Mouse (Mus musculus): Measurements from ENCODE around the gene 9230112D13Rik. TPM values are rescaled to one million over a fixed set of nuclear protein-coding genes. Genes with fewer than 3 reads are reported as not detected.

Gene 9230112D13Rik
- polyA plus RNA-seq, 1 experiment from 2014 or later: not detected

DNA sequence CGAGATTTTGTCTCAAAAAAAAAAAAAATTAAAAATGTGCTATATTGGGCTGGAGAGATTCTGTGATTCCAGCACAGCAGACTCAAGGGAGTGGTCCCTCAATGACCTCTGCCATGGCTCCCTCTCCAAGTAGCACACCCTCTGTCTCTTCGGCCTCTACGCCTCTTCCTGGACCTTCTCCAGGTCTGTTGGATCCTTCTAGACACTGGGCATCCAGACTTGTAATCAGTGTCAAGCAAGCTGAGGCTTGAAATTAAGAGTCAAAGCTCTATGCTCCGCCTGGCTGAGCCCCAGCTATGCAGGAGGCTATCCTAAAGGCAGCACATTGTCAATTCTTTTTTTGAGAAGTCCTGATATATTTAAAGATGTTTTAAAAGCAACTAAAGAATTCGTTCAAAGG is 10.9 kb upstream of the 9230112D13Rik start:
- no peaks in the 10 kb centered on the region for H3K36me3 ChIP-seq (ENCODE audit: control insufficient read depth, insufficient read depth, low read length)
- no peak for DNase-seq (ENCODE audit: low spot score)
- H3K9me3 ChIP-seq (ENCODE audit: control insufficient read depth, low read length): no peaks in the 10 kb centered on the region
- no peak overlapping the region for H3K9ac ChIP-seq (ENCODE audit: low read length)
- no peak overlapping the region for H3K4me2 ChIP-seq (ENCODE audit: low read depth, severe bottlenecking)
- H3K4me1 ChIP-seq (ENCODE audit: control insufficient read depth, insufficient read depth, low read length): no peaks in the 10 kb centered on the region
- no peaks in the 10 kb centered on the region for H3K27me3 ChIP-seq (ENCODE audit: control insufficient read depth, insufficient read depth, low read length)
- H3K4me3 ChIP-seq (ENCODE audit: low read depth, low read length): no peak overlapping the region
- no peak overlapping the region for H3K27ac ChIP-seq (replicated peaks; ENCODE audit: low read depth, low read length)
- no peak for ATAC-seq (ENCODE audit: insufficient number of reproducible peaks, low FRiP score, low TSS enrichment, low read depth)
- 81% methylated on average over 5 of the region's 5 CpGs for WGBS

DNA sequence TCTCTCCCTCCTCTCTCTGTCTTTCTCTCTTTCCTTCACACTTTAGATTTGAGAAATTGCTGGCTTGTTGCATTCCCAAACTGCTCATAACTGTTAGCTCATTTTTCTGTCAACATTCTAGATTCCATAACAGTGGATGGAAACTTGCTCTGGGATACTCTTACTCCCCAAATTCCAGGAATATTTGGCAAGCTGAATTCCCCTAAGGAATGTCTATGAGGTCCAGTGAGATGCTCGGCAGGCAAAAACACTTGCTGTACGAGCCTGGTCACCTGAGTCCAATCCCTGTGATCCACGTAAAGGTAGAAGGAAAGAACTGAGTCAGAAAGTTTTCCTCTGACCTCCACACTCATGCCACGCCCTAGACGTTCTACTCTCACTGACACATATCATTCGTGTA is 9.9 kb upstream of the 9230112D13Rik start:
- no peak for DNase-seq (ENCODE audit: low spot score)

GRCm38 (mm10) chr14:34528804-34529203 is 6.2 kb upstream of the 9230112D13Rik start:
- H3K9ac ChIP-seq (ENCODE audit: low read length): no peak overlapping the region
- 81% methylated on average over 8 of the region's 8 CpGs for WGBS
- no peak overlapping the region for H3K27ac ChIP-seq (replicated peaks; ENCODE audit: low read depth, low read length)
- H3K27me3 ChIP-seq (ENCODE audit: control insufficient read depth, insufficient read depth, low read length): no peaks in the 10 kb centered on the region
- H3K4me1 ChIP-seq (ENCODE audit: control insufficient read depth, insufficient read depth, low read length): no peaks in the 10 kb centered on the region
- H3K36me3 ChIP-seq (ENCODE audit: control insufficient read depth, insufficient read depth, low read length): no peaks in the 10 kb centered on the region
- ATAC-seq (ENCODE audit: insufficient number of reproducible peaks, low FRiP score, low TSS enrichment, low read depth) (no peak), DNase-seq (ENCODE audit: low spot score) (no peak)
- no peaks in the 10 kb centered on the region for H3K9me3 ChIP-seq (ENCODE audit: control insufficient read depth, low read length)
- H3K4me3 ChIP-seq (ENCODE audit: low read depth, low read length): no peak overlapping the region
- no peak overlapping the region for H3K4me2 ChIP-seq (ENCODE audit: low read depth, severe bottlenecking)

More for the DNA sequence above, 9.9 kb upstream of the 9230112D13Rik start:
- Histone ChIP-seq H3K27me3 (ENCODE audit: control insufficient read depth, insufficient read depth, low read length) (no peaks in the 10 kb centered on the region), H3K36me3 (ENCODE audit: control insufficient read depth, insufficient read depth, low read length) (no peaks in the 10 kb centered on the region), H3K27ac (replicated peaks; ENCODE audit: low read depth, low read length) (no peak overlapping the region), H3K4me1 (ENCODE audit: control insufficient read depth, insufficient read depth, low read length) (no peaks in the 10 kb centered on the region), H3K4me3 (ENCODE audit: low read depth, low read length) (no peak overlapping the region), H3K9me3 (ENCODE audit: control insufficient read depth, low read length) (no peaks in the 10 kb centered on the region), H3K4me2 (ENCODE audit: low read depth, severe bottlenecking) (no peak overlapping the region), H3K9ac (ENCODE audit: low read length) (no peak overlapping the region)
- ATAC-seq (ENCODE audit: insufficient number of reproducible peaks, low FRiP score, low TSS enrichment, low read depth): no peak
- 85% methylated on average over 6 of the region's 6 CpGs for WGBS

- Histone ChIP-seq H3K4me3 (ENCODE audit: low read depth, low read length) (no peak overlapping the region), H3K4me2 (ENCODE audit: low read depth, severe bottlenecking) (no peak overlapping the region), H3K4me1 (ENCODE audit: control insufficient read depth, insufficient read depth, low read length) (no peaks in the 10 kb centered on the region), H3K36me3 (ENCODE audit: control insufficient read depth, insufficient read depth, low read length) (no peaks in the 10 kb centered on the region), H3K27me3 (ENCODE audit: control insufficient read depth, insufficient read depth, low read length) (no peaks in the 10 kb centered on the region), H3K9me3 (ENCODE audit: control insufficient read depth, low read length) (no peaks in the 10 kb centered on the region), H3K27ac (replicated peaks; ENCODE audit: low read depth, low read length) (no peak overlapping the region), H3K9ac (ENCODE audit: low read length) (no peak overlapping the region)
- no peak for ATAC-seq (ENCODE audit: insufficient number of reproducible peaks, low FRiP score, low TSS enrichment, low read depth)
- 89% methylated on average over 8 of the region's 8 CpGs for WGBS
- no peak for DNase-seq (ENCODE audit: low spot score)
Measured at GRCm38 (mm10) chr14:34517959-34518544, 4.5 kb downstream of the 9230112D13Rik start.

GRCm38 (mm10) chr14:34516960-34517577 is 5.5 kb downstream of the 9230112D13Rik start:
- Histone ChIP-seq H3K27me3 (ENCODE audit: control insufficient read depth, insufficient read depth, low read length) (no peaks in the 10 kb centered on the region), H3K4me1 (ENCODE audit: control insufficient read depth, insufficient read depth, low read length) (no peaks in the 10 kb centered on the region), H3K4me2 (ENCODE audit: low read depth, severe bottlenecking) (no peak overlapping the region), H3K9ac (ENCODE audit: low read length) (no peak overlapping the region), H3K27ac (replicated peaks; ENCODE audit: low read depth, low read length) (no peak overlapping the region), H3K9me3 (ENCODE audit: control insufficient read depth, low read length) (no peaks in the 10 kb centered on the region), H3K36me3 (ENCODE audit: control insufficient read depth, insufficient read depth, low read length) (no peaks in the 10 kb centered on the region), H3K4me3 (ENCODE audit: low read depth, low read length) (no peak overlapping the region)
- WGBS: 85% methylated on average over 10 of the region's 10 CpGs
- ATAC-seq (ENCODE audit: insufficient number of reproducible peaks, low FRiP score, low TSS enrichment, low read depth) (no peak), DNase-seq (ENCODE audit: low spot score) (no peak)

GRCm38 (mm10) chr14:34515860-34516259 is 6.7 kb downstream of the 9230112D13Rik start:
- no peak for DNase-seq (ENCODE audit: low spot score)

DNA sequence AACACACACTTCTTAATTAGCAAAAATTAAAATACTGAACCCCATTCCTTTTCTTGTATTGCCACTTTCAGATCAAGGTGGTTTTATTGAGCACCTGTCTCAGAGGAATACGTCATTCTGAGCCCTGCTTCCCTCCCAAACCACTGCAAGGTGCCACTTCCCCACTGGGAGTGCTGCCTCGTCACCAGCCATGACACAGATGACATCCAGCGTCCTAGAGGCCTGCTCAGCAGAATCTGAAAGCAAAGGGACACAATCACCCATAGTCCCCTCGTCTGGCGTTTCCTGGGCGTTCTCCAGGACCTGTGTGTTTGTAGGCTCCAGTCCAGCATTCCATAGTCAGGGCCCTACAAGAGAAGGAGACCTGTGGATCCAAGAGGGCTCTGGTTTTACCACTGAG is 8.5 kb downstream of the 9230112D13Rik start:
- no peaks in the 10 kb centered on the region for H3K4me1 ChIP-seq (ENCODE audit: control insufficient read depth, insufficient read depth, low read length)
- no peaks in the 10 kb centered on the region for H3K9me3 ChIP-seq (ENCODE audit: control insufficient read depth, low read length)
- no peaks in the 10 kb centered on the region for H3K27me3 ChIP-seq (ENCODE audit: control insufficient read depth, insufficient read depth, low read length)
- H3K27ac ChIP-seq (replicated peaks; ENCODE audit: low read depth, low read length): no peak overlapping the region
- no peak overlapping the region for H3K4me2 ChIP-seq (ENCODE audit: low read depth, severe bottlenecking)
- H3K4me3 ChIP-seq (ENCODE audit: low read depth, low read length): no peak overlapping the region
- H3K9ac ChIP-seq (ENCODE audit: low read length): no peak overlapping the region
- H3K36me3 ChIP-seq (ENCODE audit: control insufficient read depth, insufficient read depth, low read length): no peaks in the 10 kb centered on the region
- no peak for ATAC-seq (ENCODE audit: insufficient number of reproducible peaks, low FRiP score, low TSS enrichment, low read depth)
- WGBS: 44% methylated on average over 6 of the region's 6 CpGs
- no peak for DNase-seq (ENCODE audit: low spot score)

More at GRCm38 (mm10) chr14:34515860-34516259, 6.7 kb downstream of the 9230112D13Rik start:
- no peak overlapping the region for H3K4me3 ChIP-seq (ENCODE audit: low read depth, low read length)
- no peak for ATAC-seq (ENCODE audit: insufficient number of reproducible peaks, low FRiP score, low TSS enrichment, low read depth)
- WGBS: 92% methylated on average over 5 of the region's 5 CpGs
- H3K9me3 ChIP-seq (ENCODE audit: control insufficient read depth, low read length): no peaks in the 10 kb centered on the region
- H3K36me3 ChIP-seq (ENCODE audit: control insufficient read depth, insufficient read depth, low read length): no peaks in the 10 kb centered on the region
- no peak overlapping the region for H3K27ac ChIP-seq (replicated peaks; ENCODE audit: low read depth, low read length)
- no peak overlapping the region for H3K9ac ChIP-seq (ENCODE audit: low read length)
- H3K4me1 ChIP-seq (ENCODE audit: control insufficient read depth, insufficient read depth, low read length): no peaks in the 10 kb centered on the region
- H3K4me2 ChIP-seq (ENCODE audit: low read depth, severe bottlenecking): no peak overlapping the region
- H3K27me3 ChIP-seq (ENCODE audit: control insufficient read depth, insufficient read depth, low read length): no peaks in the 10 kb centered on the region

GRCm38 (mm10) chr14:34512602-34513001 is 10.0 kb downstream of the 9230112D13Rik start:
- Histone ChIP-seq H3K9ac (ENCODE audit: low read length) (no peak overlapping the region), H3K9me3 (ENCODE audit: control insufficient read depth, low read length) (no peaks in the 10 kb centered on the region), H3K27me3 (ENCODE audit: control insufficient read depth, insufficient read depth, low read length) (0 out of 2 replicates have a peak, but pooled peaks cover 2% of the 10 kb centered on the region), H3K4me1 (ENCODE audit: control insufficient read depth, insufficient read depth, low read length) (peaks cover 4% of the 10 kb centered on the region), H3K36me3 (ENCODE audit: control insufficient read depth, insufficient read depth, low read length) (no peaks in the 10 kb centered on the region), H3K4me3 (ENCODE audit: low read depth, low read length) (no peak overlapping the region), H3K4me2 (ENCODE audit: low read depth, severe bottlenecking) (no peak overlapping the region), H3K27ac (replicated peaks; ENCODE audit: low read depth, low read length) (no peak overlapping the region)
- WGBS: 89% methylated on average over 4 of the region's 4 CpGs
- ATAC-seq (ENCODE audit: insufficient number of reproducible peaks, low FRiP score, low TSS enrichment, low read depth): no peak
- no peak for DNase-seq (ENCODE audit: low spot score)
